Mouse (Mus musculus): ENCODE results near the gene Frk.

DNA sequence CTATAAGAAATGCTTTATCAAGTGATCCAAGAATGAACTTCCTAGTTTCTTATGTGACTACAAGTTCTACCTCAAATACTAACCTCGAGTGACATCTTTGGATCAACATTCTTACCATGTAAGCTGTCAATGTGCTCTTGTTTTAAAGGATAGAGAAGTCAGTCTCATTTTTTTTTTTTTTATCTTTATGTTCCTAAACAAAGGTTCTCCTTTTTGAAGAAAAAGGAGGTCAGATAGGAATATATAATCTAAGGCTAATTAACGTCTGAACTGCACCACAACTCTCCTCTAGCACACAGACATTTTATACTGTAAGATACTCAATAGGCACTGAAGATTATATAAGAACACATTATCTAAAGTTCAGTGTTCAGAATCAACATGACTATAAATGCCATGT lies 57.5 kb downstream of the Frk start:
- TF ChIP-seq CTCF (IDR thresholded peaks at IDR 0.05; ENCODE audit: borderline replicate concordance, extremely low read depth, insufficient read depth, insufficient read length) (no peak), POLR2A (IDR thresholded peaks at IDR 0.05; ENCODE audit: borderline replicate concordance, extremely low read depth, insufficient read depth, insufficient read length, poor library complexity, severe bottlenecking) (no peak)

Measured in brain, embryonic 14.5 days (tissue).